Mouse (Mus musculus): Measurements from ENCODE around the gene Ankzf1. TPM values are rescaled to one million over a fixed set of nuclear protein-coding genes. Genes with fewer than 3 reads are reported as not detected.

Gene Ankzf1
- polyA plus RNA-seq, 1 experiment from 2014 or later = 22.8 TPM

- H3K27me3 ChIP-seq (ENCODE audit: control insufficient read depth, insufficient read depth, low read length) = peaks cover 7% of the 10 kb centered on the region; the same call in 1 of the 2 replicates
These were observed 25.9 kb downstream of the Ankzf1 start for GRCm38 (mm10) chr1:75217893-75218226.

GRCm38 (mm10) chr1:75218227-75219001 is 26.5 kb downstream of the Ankzf1 start:
- Histone ChIP-seq H3K36me3 (ENCODE audit: control insufficient read depth, insufficient read depth) (peaks cover 13% of the 10 kb centered on the region), H3K4me3 (ENCODE audit: low read length) (peak overlapping the region; percentile 71), H3K27me3 (ENCODE audit: control insufficient read depth, insufficient read depth, low read length) (peaks cover 7% of the 10 kb centered on the region; the same call in 1 of the 2 replicates), H3K27ac (ENCODE audit: low read length) (peak overlapping the region; percentile 30), H3K4me2 (ENCODE audit: low read depth, low read length) (peak overlapping the region; percentile 98), H3K9me3 (replicated peaks; ENCODE audit: control insufficient read depth, low read length) (no peaks in the 10 kb centered on the region), H3K9ac (ENCODE audit: low read length) (peak overlapping the region; percentile 72), H3K4me1 (ENCODE audit: control insufficient read depth, insufficient read depth, low read length) (peaks cover 10% of the 10 kb centered on the region)
- peak; percentile 30; the same call in 1 of the 2 replicates for ATAC-seq (replicated peaks; ENCODE audit: extremely low read depth, insufficient read depth, low FRiP score)
- WGBS = 1% methylated on average over 38 of the region's 38 CpGs

More at GRCm38 (mm10) chr1:75217893-75218226, 25.9 kb downstream of the Ankzf1 start:
- H3K4me1 ChIP-seq (ENCODE audit: control insufficient read depth, insufficient read depth, low read length) = peaks cover 10% of the 10 kb centered on the region
- H3K4me2 ChIP-seq (ENCODE audit: low read depth, low read length) = peak overlapping the region; percentile 98
- H3K27ac ChIP-seq (ENCODE audit: low read length) = 0 out of 2 replicates have a peak overlapping the region, but pooled peaks have one; percentile 17
- ATAC-seq (replicated peaks; ENCODE audit: extremely low read depth, insufficient read depth, low FRiP score) = no peak
- peaks cover 17% of the 10 kb centered on the region for H3K36me3 ChIP-seq (ENCODE audit: control insufficient read depth, insufficient read depth)
- WGBS = 2% methylated on average over 6 of the region's 6 CpGs
- peak overlapping the region; percentile 72 for H3K9ac ChIP-seq (ENCODE audit: low read length)
- peak overlapping the region; percentile 71 for H3K4me3 ChIP-seq (ENCODE audit: low read length)
- no peaks in the 10 kb centered on the region for H3K9me3 ChIP-seq (replicated peaks; ENCODE audit: control insufficient read depth, low read length)

GRCm38 (mm10) chr1:75219078-75219477 is 27.1 kb downstream of the Ankzf1 start:
- Histone ChIP-seq H3K4me3 (ENCODE audit: low read length) (peak overlapping the region; percentile 71), H3K4me2 (ENCODE audit: low read depth, low read length) (peak overlapping the region; percentile 98), H3K36me3 (ENCODE audit: control insufficient read depth, insufficient read depth) (peaks cover 8% of the 10 kb centered on the region), H3K9ac (ENCODE audit: low read length) (peak overlapping the region; percentile 72), H3K27ac (ENCODE audit: low read length) (peak overlapping the region; percentile 30; the same call in 1 of the 2 replicates), H3K9me3 (replicated peaks; ENCODE audit: control insufficient read depth, low read length) (no peaks in the 10 kb centered on the region), H3K27me3 (ENCODE audit: control insufficient read depth, insufficient read depth, low read length) (peaks cover 7% of the 10 kb centered on the region; the same call in 1 of the 2 replicates), H3K4me1 (ENCODE audit: control insufficient read depth, insufficient read depth, low read length) (peaks cover 10% of the 10 kb centered on the region)
- ATAC-seq (replicated peaks; ENCODE audit: extremely low read depth, insufficient read depth, low FRiP score) = peak; percentile 89
- WGBS = under 1% methylated on average over 24 of the region's 24 CpGs

GRCm38 (mm10) chr1:75219531-75219930 is 27.6 kb downstream of the Ankzf1 start, which contains the start of gene Tuba4a:
TSS of gene Tuba4a (minus strand) at chr1:75219865.
- ATAC-seq (replicated peaks; ENCODE audit: extremely low read depth, insufficient read depth, low FRiP score) = peak; percentile 38; the same call in 1 of the 2 replicates
- H3K4me2 ChIP-seq (ENCODE audit: low read depth, low read length) = peak within 1 kb of the TSS; percentile 98
- under 1% methylated on average over 34 of the region's 34 CpGs for WGBS
- peaks cover 6% of the 10 kb centered on the region; the same call in 1 of the 2 replicates for H3K36me3 ChIP-seq (ENCODE audit: control insufficient read depth, insufficient read depth)
- peaks cover 10% of the 10 kb centered on the region for H3K4me1 ChIP-seq (ENCODE audit: control insufficient read depth, insufficient read depth, low read length)
- H3K9me3 ChIP-seq (replicated peaks; ENCODE audit: control insufficient read depth, low read length) = no peaks in the 10 kb centered on the region
- H3K27ac ChIP-seq (ENCODE audit: low read length) = peak within 1 kb of the TSS; percentile 30
- H3K27me3 ChIP-seq (ENCODE audit: control insufficient read depth, insufficient read depth, low read length) = peaks cover 7% of the 10 kb centered on the region; the same call in 1 of the 2 replicates
- H3K9ac ChIP-seq (ENCODE audit: low read length) = peak within 1 kb of the TSS; percentile 72
- peak within 1 kb of the TSS; percentile 71 for H3K4me3 ChIP-seq (ENCODE audit: low read length)

GRCm38 (mm10) chr1:75221538-75221937 is 29.6 kb downstream of the Ankzf1 start:
- 74% methylated on average over 3 of the region's 3 CpGs for WGBS
- ATAC-seq (replicated peaks; ENCODE audit: extremely low read depth, insufficient read depth, low FRiP score) = no peak
- H3K9me3 ChIP-seq (replicated peaks; ENCODE audit: control insufficient read depth, low read length) = no peaks in the 10 kb centered on the region
- H3K4me1 ChIP-seq (ENCODE audit: control insufficient read depth, insufficient read depth, low read length) = peaks cover 13% of the 10 kb centered on the region
- no peak overlapping the region for H3K4me3 ChIP-seq (ENCODE audit: low read length)
- no peak overlapping the region for H3K27ac ChIP-seq (ENCODE audit: low read length)
- H3K9ac ChIP-seq (ENCODE audit: low read length) = no peak overlapping the region
- H3K36me3 ChIP-seq (ENCODE audit: control insufficient read depth, insufficient read depth) = no peaks in the 10 kb centered on the region
- H3K4me2 ChIP-seq (ENCODE audit: low read depth, low read length) = no peak overlapping the region
- peaks cover 7% of the 10 kb centered on the region; the same call in 1 of the 2 replicates for H3K27me3 ChIP-seq (ENCODE audit: control insufficient read depth, insufficient read depth, low read length)

GRCm38 (mm10) chr1:75222926-75223325 is 31.0 kb downstream of the Ankzf1 start:
- WGBS = 69% methylated on average over 6 of the region's 6 CpGs
- ATAC-seq (replicated peaks; ENCODE audit: extremely low read depth, insufficient read depth, low FRiP score) = no peak
- Histone ChIP-seq H3K4me3 (ENCODE audit: low read length) (no peak overlapping the region), H3K4me1 (ENCODE audit: control insufficient read depth, insufficient read depth, low read length) (peaks cover 12% of the 10 kb centered on the region), H3K9ac (ENCODE audit: low read length) (no peak overlapping the region), H3K4me2 (ENCODE audit: low read depth, low read length) (no peak overlapping the region), H3K27me3 (ENCODE audit: control insufficient read depth, insufficient read depth, low read length) (peaks cover 7% of the 10 kb centered on the region; the same call in 1 of the 2 replicates), H3K9me3 (replicated peaks; ENCODE audit: control insufficient read depth, low read length) (no peaks in the 10 kb centered on the region), H3K27ac (ENCODE audit: low read length) (no peak overlapping the region), H3K36me3 (ENCODE audit: control insufficient read depth, insufficient read depth) (no peaks in the 10 kb centered on the region)

GRCm38 (mm10) chr1:75223532-75223931 is 31.6 kb downstream of the Ankzf1 start:
- no peaks in the 10 kb centered on the region for H3K36me3 ChIP-seq (ENCODE audit: control insufficient read depth, insufficient read depth)
- H3K4me2 ChIP-seq (ENCODE audit: low read depth, low read length) = no peak overlapping the region
- no peak overlapping the region for H3K9ac ChIP-seq (ENCODE audit: low read length)
- peaks cover 10% of the 10 kb centered on the region for H3K4me1 ChIP-seq (ENCODE audit: control insufficient read depth, insufficient read depth, low read length)
- WGBS = 42% methylated on average over 6 of the region's 6 CpGs
- no peaks in the 10 kb centered on the region for H3K9me3 ChIP-seq (replicated peaks; ENCODE audit: control insufficient read depth, low read length)
- H3K4me3 ChIP-seq (ENCODE audit: low read length) = no peak overlapping the region
- H3K27me3 ChIP-seq (ENCODE audit: control insufficient read depth, insufficient read depth, low read length) = peaks cover 7% of the 10 kb centered on the region; the same call in 1 of the 2 replicates
- H3K27ac ChIP-seq (ENCODE audit: low read length) = 0 out of 2 replicates have a peak overlapping the region, but pooled peaks have one; percentile 3
- no peak for ATAC-seq (replicated peaks; ENCODE audit: extremely low read depth, insufficient read depth, low FRiP score)

- Histone ChIP-seq H3K4me1 (ENCODE audit: control insufficient read depth, insufficient read depth, low read length) (peaks cover 6% of the 10 kb centered on the region; the same call in 1 of the 2 replicates), H3K4me3 (ENCODE audit: low read length) (no peak overlapping the region), H3K27ac (ENCODE audit: low read length) (no peak overlapping the region), H3K9me3 (replicated peaks; ENCODE audit: control insufficient read depth, low read length) (no peaks in the 10 kb centered on the region), H3K36me3 (ENCODE audit: control insufficient read depth, insufficient read depth) (no peaks in the 10 kb centered on the region), H3K27me3 (ENCODE audit: control insufficient read depth, insufficient read depth, low read length) (0 out of 2 replicates have a peak, but pooled peaks cover 2% of the 10 kb centered on the region), H3K4me2 (ENCODE audit: low read depth, low read length) (no peak overlapping the region), H3K9ac (ENCODE audit: low read length) (no peak overlapping the region)
- no peak for ATAC-seq (replicated peaks; ENCODE audit: extremely low read depth, insufficient read depth, low FRiP score)
- 35% methylated on average over 3 of the region's 3 CpGs for WGBS
These were observed 33.5 kb downstream of the Ankzf1 start for GRCm38 (mm10) chr1:75225473-75225872.

GRCm38 (mm10) chr1:75226138-75226537 is 34.2 kb downstream of the Ankzf1 start:
- no peaks in the 10 kb centered on the region for H3K9me3 ChIP-seq (replicated peaks; ENCODE audit: control insufficient read depth, low read length)
- 68% methylated on average over 2 of the region's 2 CpGs for WGBS
- H3K4me2 ChIP-seq (ENCODE audit: low read depth, low read length) = no peak overlapping the region
- ATAC-seq (replicated peaks; ENCODE audit: extremely low read depth, insufficient read depth, low FRiP score) = no peak
- no peak overlapping the region for H3K27ac ChIP-seq (ENCODE audit: low read length)
- H3K36me3 ChIP-seq (ENCODE audit: control insufficient read depth, insufficient read depth) = no peaks in the 10 kb centered on the region
- no peak overlapping the region for H3K9ac ChIP-seq (ENCODE audit: low read length)
- H3K27me3 ChIP-seq (ENCODE audit: control insufficient read depth, insufficient read depth, low read length) = 0 out of 2 replicates have a peak, but pooled peaks cover 2% of the 10 kb centered on the region
- peaks cover 6% of the 10 kb centered on the region; the same call in 1 of the 2 replicates for H3K4me1 ChIP-seq (ENCODE audit: control insufficient read depth, insufficient read depth, low read length)
- H3K4me3 ChIP-seq (ENCODE audit: low read length) = no peak overlapping the region
